Mouse (Mus musculus) 3T3-L1 (cell line): ENCODE results near the gene Gm8138.
"Not testable (repeated sequence)": the region's sequence is repeated elsewhere in the genome, so short reads cannot be mapped to it uniquely, and the experiment has no call there.

Source experiments
- DNase-seq: peaks from one replicate; pipeline ENCODE4 v3.0.0-alpha.2; 2015; ENCODE audit warnings: low read depth, low spot score

Gene Gm8138

DNA sequence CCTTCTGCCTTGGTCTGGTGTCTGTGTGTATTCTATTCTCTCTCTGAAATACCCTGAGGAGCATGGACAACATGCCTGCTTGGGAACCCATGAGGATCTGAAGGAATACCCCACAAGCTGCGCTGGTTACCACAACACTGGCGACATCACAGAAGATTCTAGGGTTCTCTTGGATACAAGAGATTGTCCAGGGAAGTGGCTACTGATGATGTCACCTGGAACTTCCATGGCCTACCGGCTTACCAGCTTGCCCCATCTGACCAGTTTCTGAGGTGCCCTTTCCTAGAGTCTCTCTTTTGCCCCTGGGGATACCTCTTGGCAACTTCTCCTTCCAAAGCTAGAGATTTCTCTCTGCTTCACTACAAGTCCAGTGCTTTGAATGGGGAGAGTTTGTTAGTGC is at the start of gene Gm8138:
Gene Gm8138, minus strand, starts transcription at position 101 of the 400 bp plus-strand sequence.
- not testable (repeated sequence) for DNase-seq

DNA sequence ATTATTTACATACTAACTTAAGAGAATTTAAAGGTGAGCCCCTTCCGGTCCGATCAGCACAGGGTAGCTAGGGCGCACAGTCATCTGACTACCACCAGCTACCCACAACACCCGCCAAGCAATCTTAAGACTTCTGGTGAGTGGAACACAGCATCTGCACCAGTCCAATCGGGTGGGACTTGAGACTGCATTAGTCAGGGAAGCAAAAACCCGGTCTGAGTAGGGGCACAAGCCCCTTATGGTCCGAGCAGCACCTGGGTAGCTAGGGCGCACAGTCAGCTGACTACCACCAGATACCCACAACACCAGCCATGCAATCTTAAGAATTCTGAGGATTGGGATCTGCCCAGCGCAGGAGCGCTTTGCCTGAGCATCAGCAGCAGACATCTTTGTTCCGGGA is 54.4 kb downstream of the Gm8138 start:
- not testable (repeated sequence) for DNase-seq
